Mouse (Mus musculus) stomach, postnatal 0 days (tissue): Measurements from ENCODE around the gene Rhog. TPM values are rescaled to one million over a fixed set of nuclear protein-coding genes. Genes with fewer than 3 reads are reported as not detected.

ENCODE experiments used
- ATAC-seq: fragments of 200-750 bp; cut with Nextera tagmentation; 2 replicates; pipeline ENCODE4 v1.8.0; 2017; ENCODE audit not compliant: low FRiP score, low TSS enrichment
- DNase-seq: peaks from one replicate; pipeline ENCODE4 v3.0.0-alpha.2; 2016; ENCODE audit warnings: low spot score
- H3K27ac ChIP-seq: fragments of 300-500 bp; sonication (generic); replicated peaks from 2 replicates; pipeline ENCODE4 v1.5.1; 2014; ENCODE audit warnings: mild to moderate bottlenecking, control low read depth
- H3K27me3 ChIP-seq: fragments of 300-500 bp; sonication (generic); 2 replicates; pipeline ENCODE4 v1.6.1; 2014; ENCODE audit warnings: low read length; ENCODE audit not compliant: control insufficient read depth, insufficient read depth
- H3K36me3 ChIP-seq: fragments of 300-500 bp; sonication (generic); 2 replicates; pipeline ENCODE4 v1.6.1; 2014; ENCODE audit warnings: low read length, mixed read lengths; ENCODE audit not compliant: control insufficient read depth, insufficient read depth
- H3K4me1 ChIP-seq: fragments of 300-500 bp; sonication (generic); replicated peaks from 2 replicates; pipeline ENCODE4 v1.6.1; 2014; ENCODE audit warnings: antibody characterized with exemption; ENCODE audit not compliant: control insufficient read depth, insufficient read depth
- H3K4me2 ChIP-seq: fragments of 300-500 bp; sonication (generic); replicated peaks from 2 replicates; pipeline ENCODE4 v1.6.1; 2014; ENCODE audit warnings: low read depth, mild to moderate bottlenecking, control low read depth, moderate library complexity
- H3K4me3 ChIP-seq: fragments of 300-500 bp; sonication (generic); 2 replicates; pipeline ENCODE4 v1.5.1; 2014; ENCODE audit warnings: low read depth, low read length, control low read depth
- H3K9ac ChIP-seq: fragments of 300-500 bp; sonication (generic); 2 replicates; pipeline ENCODE4 v1.6.1; 2014; ENCODE audit warnings: mild to moderate bottlenecking, low read length, control low read depth, mixed read lengths
- H3K9me3 ChIP-seq: fragments of 300-500 bp; sonication (generic); 2 replicates; pipeline ENCODE4 v1.6.1; 2016; ENCODE audit warnings: low read length; ENCODE audit not compliant: control insufficient read depth
- CTCF ChIP-seq: IDR thresholded peaks from 2 replicates; pipeline ENCODE4 v1.5.1; 2016; ENCODE audit warnings: antibody characterized with exemption, low read depth, mild to moderate bottlenecking, moderate library complexity
- EP300 ChIP-seq: optimal IDR thresholded peaks from 2 replicates; pipeline ENCODE3; 2016; ENCODE audit warnings: antibody characterized with exemption
- WGBS: fragments of 180-500 bp; shearing (Covaris S2); extraction: QIAGEN DNeasy Blood & Tissue Kit; methylation state at CpG from one replicate; pipeline ENCODE4 v1.1.7; 2014; 5-methylcytosine and 5-hydroxymethylcytosine counted together
- polyA plus RNA-seq: library from polyadenylated mRNA; unstranded; fragments of >200 nt; fragmentation: Nextera tagmentation; extraction: Ambion mirVana; gene quantifications from 2 replicates; pipeline ENCODE4 v1.2.1, GENCODE M21; 2015

Gene Rhog
- polyA plus RNA-seq, 1 experiment from 2014 or later: 53.1 TPM

DNA sequence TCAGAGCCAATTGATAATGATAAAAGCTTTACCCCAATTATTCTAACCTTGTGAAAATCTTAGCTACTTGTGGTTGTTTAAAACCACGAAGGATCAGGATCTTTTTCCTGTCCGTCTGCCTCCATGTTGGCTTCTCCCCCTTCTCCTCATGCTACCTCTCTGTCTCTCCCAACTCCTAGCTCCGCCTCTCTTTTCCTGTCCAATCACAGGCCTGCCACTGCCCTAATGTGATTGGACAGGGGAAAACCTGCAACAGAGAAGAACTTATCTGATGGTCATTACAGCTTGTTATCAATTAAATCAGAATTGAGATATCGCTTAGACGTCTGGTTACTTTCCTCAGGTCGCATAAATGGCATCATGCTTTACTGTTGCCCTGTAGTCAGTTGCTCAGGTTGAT lies 33.6 kb upstream of the Rhog start:
- no peaks in the 10 kb centered on the region for H3K4me1 ChIP-seq
- no peak overlapping the region for H3K4me3 ChIP-seq
- H3K27ac ChIP-seq: no peak overlapping the region
- H3K9me3 ChIP-seq: no peaks in the 10 kb centered on the region
- H3K9ac ChIP-seq: no peak overlapping the region
- TF ChIP-seq EP300 (no peak), CTCF (no peak)
- no peak for DNase-seq
- H3K27me3 ChIP-seq: no peaks in the 10 kb centered on the region
- H3K36me3 ChIP-seq: no peaks in the 10 kb centered on the region
- no peak overlapping the region for H3K4me2 ChIP-seq
- 86% methylated on average over 6 of the region's 6 CpGs for whole genome bisulfite sequencing
- ATAC-seq: no peak

DNA sequence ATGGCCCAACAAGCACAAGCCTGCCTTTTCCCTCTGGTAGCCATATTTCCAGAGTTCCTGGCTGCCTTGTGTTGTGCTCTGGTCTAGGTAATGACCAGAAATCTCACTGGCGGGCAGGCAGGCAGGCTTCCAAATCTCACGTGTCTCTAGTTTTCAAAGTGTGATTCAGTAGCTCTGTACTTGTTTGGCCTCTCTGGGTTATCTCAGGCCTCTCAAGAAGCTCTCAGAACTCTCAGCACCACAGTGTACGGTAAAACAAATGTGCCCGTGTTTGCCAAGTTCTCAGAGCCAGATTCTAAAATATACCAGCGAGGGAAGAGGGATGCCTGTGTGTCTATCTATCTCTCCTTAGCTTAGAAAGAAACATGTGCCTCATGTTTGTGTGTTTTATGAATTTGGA lies 26.4 kb upstream of the Rhog start:
- no peak overlapping the region for H3K4me2 ChIP-seq
- no peaks in the 10 kb centered on the region for H3K27me3 ChIP-seq
- TF ChIP-seq CTCF: no peak
- TF ChIP-seq EP300: no peak
- DNase-seq (peak; percentile 38), ATAC-seq (no peak)
- WGBS: 49% methylated on average over 5 of the region's 5 CpGs
- H3K9me3 ChIP-seq: no peaks in the 10 kb centered on the region
- H3K27ac ChIP-seq: no peak overlapping the region
- H3K4me3 ChIP-seq: no peak overlapping the region
- no peak overlapping the region for H3K9ac ChIP-seq
- no peaks in the 10 kb centered on the region for H3K4me1 ChIP-seq
- no peaks in the 10 kb centered on the region for H3K36me3 ChIP-seq

DNA sequence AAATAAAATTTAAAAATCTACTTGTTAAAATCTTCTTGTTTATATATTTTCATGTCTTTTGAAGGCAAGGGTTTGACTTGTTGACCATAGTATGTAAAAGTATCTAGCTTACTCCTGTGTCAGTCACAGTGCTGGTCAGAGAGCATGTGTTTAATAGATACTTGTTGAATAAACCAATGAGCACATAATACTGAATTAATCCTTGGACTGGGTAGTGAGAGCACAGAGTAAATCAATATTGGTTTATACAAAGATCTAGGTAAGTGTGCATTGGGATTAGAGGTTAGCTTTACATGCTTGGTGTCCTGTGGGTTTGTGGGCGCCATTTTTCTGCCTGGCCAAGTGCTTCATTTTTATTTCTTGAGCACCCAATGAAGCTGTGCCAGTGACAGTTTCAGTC lies 25.5 kb upstream of the Rhog start:
- TF ChIP-seq EP300 (no peak), CTCF (no peak)
- ATAC-seq (peak; percentile 60; the same call in 1 of the 2 replicates), DNase-seq (no peak)
- Histone ChIP-seq H3K27ac (no peak overlapping the region), H3K9me3 (no peaks in the 10 kb centered on the region), H3K27me3 (no peaks in the 10 kb centered on the region), H3K4me1 (no peaks in the 10 kb centered on the region), H3K4me3 (no peak overlapping the region), H3K9ac (no peak overlapping the region), H3K4me2 (no peak overlapping the region), H3K36me3 (no peaks in the 10 kb centered on the region)
- 72% methylated on average over 1 of the region's 1 CpGs for WGBS

- Histone ChIP-seq H3K4me1 (peaks cover 7% of the 10 kb centered on the region; the same call in 1 of the 2 replicates), H3K27me3 (no peaks in the 10 kb centered on the region), H3K4me3 (no peak overlapping the region), H3K4me2 (no peak overlapping the region), H3K36me3 (no peaks in the 10 kb centered on the region), H3K9me3 (no peaks in the 10 kb centered on the region), H3K27ac (no peak overlapping the region), H3K9ac (no peak overlapping the region)
- ATAC-seq (no peak; the same call in 1 of the 2 replicates), DNase-seq (no peak)
- WGBS: 47% methylated on average over 3 of the region's 3 CpGs
- TF ChIP-seq CTCF (no peak), EP300 (no peak)
Measured at GRCm38 (mm10) chr7:102272422-102272948, 16.6 kb upstream of the Rhog start.

- WGBS: 6% methylated on average over 12 of the region's 12 CpGs
- no peaks in the 10 kb centered on the region for H3K9me3 ChIP-seq
- H3K4me3 ChIP-seq: peak overlapping the region; percentile 79
- peak overlapping the region; percentile 78 for H3K9ac ChIP-seq
- no peaks in the 10 kb centered on the region for H3K36me3 ChIP-seq
- no peak for DNase-seq
- peaks cover 7% of the 10 kb centered on the region; the same call in 1 of the 2 replicates for H3K4me1 ChIP-seq
- H3K4me2 ChIP-seq: peak overlapping the region; percentile 84
- H3K27me3 ChIP-seq: no peaks in the 10 kb centered on the region
- H3K27ac ChIP-seq: peak overlapping the region; percentile 49; the same call in 1 of the 2 replicates
- TF ChIP-seq CTCF: no peak
- no peak for ATAC-seq
Measured at GRCm38 (mm10) chr7:102268395-102268748, 12.5 kb upstream of the Rhog start.

- ATAC-seq (peak; percentile 94), DNase-seq (peak; percentile 82)
- peak within 1 kb of the TSS; percentile 86 for H3K27ac ChIP-seq
- under 1% methylated on average over 38 of the region's 73 CpGs for WGBS
- peak within 1 kb of the TSS; percentile 84 for H3K4me2 ChIP-seq
- peaks cover 7% of the 10 kb centered on the region; the same call in 1 of the 2 replicates for H3K4me1 ChIP-seq
- no peaks in the 10 kb centered on the region for H3K9me3 ChIP-seq
- peak within 1 kb of the TSS; percentile 79 for H3K4me3 ChIP-seq
- peak within 1 kb of the TSS; percentile 78 for H3K9ac ChIP-seq
- TF ChIP-seq EP300 (peak; percentile 13), CTCF (no peak)
- no peaks in the 10 kb centered on the region for H3K36me3 ChIP-seq
- H3K27me3 ChIP-seq: no peaks in the 10 kb centered on the region
Measured at GRCm38 (mm10) chr7:102267601-102268394, 11.9 kb upstream of the Rhog start, which contains the start of gene Stim1. Gene Stim1 (plus strand): TSS chr7:102267806.
